Comparison of ENCODE assay signal across 12 mouse cellular contexts in the genomic region with DNA sequence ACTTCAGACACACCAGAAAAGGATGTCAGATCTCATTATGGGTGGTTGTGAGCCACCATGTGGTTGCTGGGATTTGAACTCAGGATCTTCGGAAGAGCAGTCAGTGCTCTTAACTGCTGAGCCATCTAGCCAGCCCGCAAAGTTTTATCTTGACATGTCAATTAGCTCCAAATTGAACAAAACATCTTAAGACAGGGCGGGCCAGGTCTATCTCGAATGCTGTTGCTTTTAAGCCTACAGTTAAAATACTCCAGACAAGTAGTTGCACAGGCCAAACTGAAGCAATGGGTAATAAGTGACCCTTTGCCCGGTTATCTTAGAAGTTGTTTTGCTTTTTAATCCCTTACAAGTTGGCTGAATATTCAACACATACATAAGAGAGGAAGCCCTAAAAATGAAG.
"Had no signal": no experiment of that assay in that cellular context is flagged by ENCODE, and none has a peak within 500 bp of the region (broad histone marks: within the 10 kb centered on the region; RNA-seq: fewer than 3 reads in every experiment).

No protein-coding gene starts in this region.

- H3K27me3 ChIP-seq: intestine, embryonic 15.5 days; limb, embryonic 13.5 days; midbrain, embryonic 13.5 days; neural tube, embryonic 15.5 days had no signal

- H3K4me2 ChIP-seq: intestine, embryonic 15.5 days; limb, embryonic 13.5 days; midbrain, embryonic 13.5 days; neural tube, embryonic 15.5 days had no signal

- H3K4me3 ChIP-seq: intestine, embryonic 15.5 days; limb, embryonic 13.5 days; midbrain, embryonic 13.5 days; myocyte; neural tube, embryonic 15.5 days had no signal

- H3K9me3 ChIP-seq: intestine, embryonic 15.5 days; limb, embryonic 13.5 days; midbrain, embryonic 13.5 days; neural tube, embryonic 15.5 days had no signal

- H3K36me3 ChIP-seq: intestine, embryonic 15.5 days had no signal

- ATAC-seq: intestine, embryonic 15.5 days; midbrain, embryonic 13.5 days had no signal

- DNase-seq: kidney, adult 18-20 months; kidney, postnatal 10 days; kidney, postnatal 4 days; left cerebral cortex, postnatal 4 days; lung, adult 18-20 months; right cerebral cortex, adult 18-20 months; thymus, postnatal 36 days had no signal

- H3K27ac ChIP-seq: intestine, embryonic 15.5 days; limb, embryonic 13.5 days; midbrain, embryonic 13.5 days; neural tube, embryonic 15.5 days had no signal

- H3K9ac ChIP-seq: intestine, embryonic 15.5 days; limb, embryonic 13.5 days; midbrain, embryonic 13.5 days; neural tube, embryonic 15.5 days had no signal
